Mouse (Mus musculus): ENCODE measurements around the gene Gm20379.

The Gm20379 gene

DNA sequence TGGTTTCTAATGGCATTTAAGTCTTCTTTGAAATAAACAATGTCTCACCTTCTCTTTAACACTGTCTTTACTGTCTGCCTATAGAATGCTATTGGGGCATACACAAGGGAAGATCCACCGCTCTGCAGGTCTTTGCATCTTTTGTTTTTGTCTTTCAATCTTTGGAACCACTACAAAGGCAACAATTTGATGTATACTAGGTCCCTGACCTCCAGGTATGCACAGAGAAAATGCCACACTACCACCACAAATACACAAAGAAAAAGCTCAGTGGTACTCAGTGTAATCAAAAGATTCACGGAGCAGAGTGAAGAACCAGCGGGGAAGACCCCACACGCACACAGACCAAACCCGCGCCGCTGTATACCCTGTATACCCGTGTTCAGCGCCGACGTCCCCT, at the start of gene Gm20379:
Gene Gm20379 (plus strand): TSS at position 301 of the 400 bp plus-strand sequence.
- no peak for DNase-seq (ENCODE audit: low read depth, low spot score)

DNA sequence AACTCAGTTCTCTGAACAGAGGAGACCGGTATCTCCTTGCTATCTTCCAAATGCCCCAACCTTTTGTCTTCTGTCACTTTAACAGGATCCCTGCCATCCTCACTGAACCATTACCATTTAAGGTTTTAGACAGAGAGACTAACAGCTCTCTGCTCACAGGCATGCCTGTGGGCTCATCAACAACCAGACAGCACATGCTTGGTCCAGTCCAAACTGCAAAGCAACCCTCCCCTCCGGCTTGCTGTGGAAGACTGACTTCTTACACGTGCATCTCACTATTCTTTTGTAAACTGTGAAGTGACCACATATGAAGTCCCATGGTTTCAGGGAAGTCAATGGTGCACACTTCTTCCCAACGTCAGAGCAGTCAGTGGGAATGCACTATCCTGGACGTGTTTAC, 44.5 kb upstream of the Gm20379 start:
- DNase-seq (ENCODE audit: low read depth, low spot score): no peak

DNA sequence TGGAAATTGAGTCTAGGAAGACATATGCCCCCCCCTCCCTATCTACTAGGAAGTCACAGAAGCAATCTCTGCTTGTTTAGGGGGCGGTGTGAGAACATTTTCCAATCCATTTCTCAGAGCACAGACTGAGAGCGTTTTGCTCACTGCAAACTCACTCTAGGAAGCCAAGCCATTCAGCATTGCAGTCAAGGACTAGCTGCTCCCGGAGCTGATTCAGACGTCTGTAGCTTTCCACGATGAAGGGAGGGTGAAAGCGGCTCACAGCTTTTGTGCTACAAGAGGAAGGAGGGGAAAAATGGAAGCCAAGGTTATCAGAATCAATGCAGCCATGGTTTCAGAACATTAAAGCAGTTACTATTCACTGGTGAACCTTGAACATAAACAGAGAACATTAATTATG, 42.2 kb upstream of the Gm20379 start:
- DNase-seq (ENCODE audit: low read depth, low spot score): no peak

DNA sequence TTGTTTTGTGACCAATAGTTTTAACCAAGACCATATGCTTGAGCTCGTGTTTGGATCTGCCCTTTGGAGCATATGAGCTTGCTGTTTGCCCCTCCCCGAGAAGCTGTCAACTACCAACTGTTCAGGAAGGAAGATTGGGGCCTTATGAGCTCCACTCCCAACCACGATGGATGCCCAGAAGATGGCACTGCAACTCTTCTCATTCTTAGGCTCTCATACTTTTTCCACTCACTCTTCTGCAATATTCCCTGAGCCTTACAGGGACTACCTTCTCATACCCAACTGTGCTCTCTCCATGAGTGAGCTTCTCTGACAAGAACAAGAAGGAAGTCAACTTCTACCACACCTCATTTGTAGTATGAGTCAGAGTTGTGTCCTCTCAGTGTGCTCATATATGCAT, 38.7 kb upstream of the Gm20379 start:
- no peak for DNase-seq (ENCODE audit: low read depth, low spot score)

DNA sequence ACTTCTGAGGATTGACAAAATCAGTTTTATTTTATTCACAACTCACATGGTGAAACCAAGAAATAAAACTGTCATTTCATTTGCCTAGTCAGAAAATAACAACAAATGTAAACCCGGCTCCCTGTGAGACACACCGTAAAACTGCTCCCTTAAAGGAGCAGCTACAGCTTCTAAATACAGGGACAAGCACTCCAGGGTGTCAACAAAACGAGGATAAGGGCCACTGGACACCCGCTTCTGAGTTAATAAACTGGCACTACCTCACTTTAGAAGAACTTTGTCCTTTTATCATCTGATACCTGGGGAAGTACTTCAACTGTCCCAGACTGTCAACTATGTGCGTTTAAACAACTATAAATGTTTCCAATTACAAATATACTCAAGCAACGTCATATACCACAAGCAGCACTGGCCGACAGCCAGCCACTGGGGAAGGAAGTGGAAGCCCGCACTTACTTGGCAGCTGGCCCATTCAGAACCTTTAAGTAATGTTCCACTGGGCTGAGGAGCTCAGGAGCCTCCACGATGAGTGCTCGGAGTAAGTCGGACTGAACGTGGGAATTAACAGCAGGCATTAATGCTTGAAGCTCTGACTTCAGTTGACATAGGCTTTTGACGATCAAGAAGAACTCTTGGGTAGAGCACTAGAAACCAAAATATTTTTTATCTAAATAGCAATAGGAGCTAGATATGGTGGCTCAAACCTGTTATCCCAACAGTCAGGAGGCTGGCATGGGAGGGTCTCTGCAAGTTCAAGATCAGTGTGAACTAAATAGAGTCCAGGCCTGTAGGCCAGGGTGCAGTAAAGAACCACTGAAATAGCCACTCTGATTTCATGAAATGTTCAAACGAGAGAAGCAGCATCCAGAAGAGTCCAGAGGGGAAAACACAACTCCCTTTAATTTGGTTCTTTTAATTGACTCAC, 31.2 kb upstream of the Gm20379 start:
- DNase-seq (ENCODE audit: low read depth, low spot score): no peak

DNA sequence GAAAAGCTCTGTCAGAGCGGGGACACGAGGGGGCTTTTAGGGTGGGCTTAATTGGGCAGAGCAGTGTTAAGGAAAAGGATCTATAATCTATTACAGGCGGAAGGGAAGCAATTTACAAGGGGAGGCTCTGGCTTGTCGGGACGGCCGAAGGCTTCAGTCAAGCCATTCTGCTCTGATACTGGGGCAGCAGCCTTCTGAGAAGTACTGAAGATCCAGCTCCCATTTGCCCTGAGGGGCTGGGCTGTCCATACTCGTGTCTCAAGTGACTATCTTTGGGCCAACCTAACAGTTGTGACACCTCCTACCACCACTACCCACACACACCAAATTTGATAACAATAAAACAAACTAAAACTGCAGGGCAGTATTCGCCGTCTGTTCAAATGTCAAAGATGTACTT, 30.5 kb upstream of the Gm20379 start:
- DNase-seq (ENCODE audit: low read depth, low spot score): no peak

DNA sequence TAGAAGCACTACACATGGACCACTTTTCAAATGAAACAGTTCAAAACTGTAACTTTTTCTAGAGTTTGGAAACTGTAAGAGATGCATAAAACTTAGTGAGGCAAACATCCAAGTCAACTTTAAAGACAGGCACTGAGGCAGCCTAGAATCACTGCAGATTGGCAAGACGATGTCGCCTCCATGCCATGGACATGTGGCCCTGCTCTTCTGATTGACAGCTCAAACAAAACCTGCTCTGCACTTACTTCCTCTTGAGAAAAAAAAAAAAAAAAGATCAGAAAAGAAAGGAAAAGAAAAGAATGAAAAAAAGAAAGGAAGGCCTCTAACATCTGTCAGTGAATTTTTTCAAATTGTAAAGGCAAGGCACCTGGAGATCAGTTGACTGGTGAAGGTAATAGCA, 28.8 kb upstream of the Gm20379 start:
- DNase-seq (ENCODE audit: low read depth, low spot score): no peak

DNA sequence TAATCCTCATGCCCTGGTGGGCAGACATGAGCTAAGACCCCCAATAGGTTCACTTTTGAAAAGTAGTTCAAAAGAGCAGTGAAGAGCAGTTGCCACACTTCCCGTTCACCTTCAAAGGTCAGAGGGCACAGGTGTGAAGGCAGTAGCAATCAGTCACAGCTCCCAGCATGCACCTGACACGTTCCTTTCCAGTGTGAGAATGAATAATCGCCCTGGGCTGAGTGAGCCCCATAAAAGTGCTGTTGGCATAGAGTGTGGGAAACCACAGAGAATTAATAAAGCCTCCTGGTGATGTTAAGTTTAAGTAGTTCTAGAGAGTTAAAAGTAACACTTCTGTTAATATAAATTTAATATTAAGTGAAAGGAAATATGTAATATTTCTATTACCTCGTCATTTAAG, 14.2 kb upstream of the Gm20379 start:
- no peak for DNase-seq (ENCODE audit: low read depth, low spot score)

DNA sequence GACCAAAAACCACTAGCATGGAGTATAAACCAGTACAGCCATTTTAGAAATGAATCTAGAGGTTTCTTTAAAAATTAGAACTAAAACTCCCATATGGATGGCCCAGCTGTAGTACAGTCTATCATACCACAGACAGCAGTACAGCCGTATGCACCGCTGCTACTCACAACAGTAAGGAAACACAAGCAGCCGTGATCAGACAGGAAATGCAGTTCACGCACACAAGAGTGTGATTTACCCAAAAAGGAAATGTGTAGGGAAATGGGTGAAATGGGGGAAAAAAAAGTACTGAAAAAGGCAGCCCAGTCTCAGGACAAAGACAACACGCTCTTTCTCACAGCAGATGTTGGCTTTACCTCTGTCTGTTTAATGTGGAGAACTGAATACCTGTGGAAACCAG, 11.9 kb upstream of the Gm20379 start:
- DNase-seq (ENCODE audit: low read depth, low spot score): no peak

DNA sequence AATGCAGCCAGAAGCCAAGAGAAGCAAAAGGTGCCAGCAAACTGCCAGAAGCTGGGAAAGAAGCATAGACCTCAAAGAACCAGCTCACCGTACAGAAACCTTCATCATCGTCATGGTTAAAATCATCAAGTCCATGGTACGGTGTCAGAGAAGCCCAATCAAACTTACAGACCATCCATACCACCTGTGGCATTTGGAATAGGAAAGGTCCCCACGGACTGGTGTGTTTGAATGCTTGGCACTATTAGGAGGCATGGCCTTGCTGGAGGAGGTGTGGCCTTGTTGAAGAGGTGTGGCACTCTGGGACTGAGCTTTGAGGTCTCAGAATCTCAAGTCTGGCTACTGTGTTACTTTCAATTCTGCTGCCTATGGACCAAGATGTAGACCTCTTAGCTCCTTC, 9.3 kb upstream of the Gm20379 start:
- no peak for DNase-seq (ENCODE audit: low read depth, low spot score)

DNA sequence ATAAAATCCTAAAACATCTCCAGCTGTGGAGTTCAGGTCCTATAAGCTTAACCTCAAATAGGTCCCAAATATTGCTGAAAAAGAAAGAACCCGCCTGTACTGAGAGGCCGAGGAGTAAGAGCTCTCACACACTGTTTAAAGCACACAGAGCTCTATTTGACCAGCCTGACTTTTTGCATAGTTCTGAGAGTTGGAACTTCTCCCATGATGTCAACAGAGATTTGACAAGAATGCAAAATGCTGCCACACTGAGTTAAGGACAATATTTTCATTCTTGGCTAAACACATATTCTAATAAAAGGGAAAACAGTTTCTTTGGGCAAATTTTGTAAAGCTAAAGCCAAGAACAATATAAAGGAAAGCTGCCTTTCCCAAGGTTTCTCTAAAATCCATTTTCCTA, 8.8 kb upstream of the Gm20379 start:
- DNase-seq (ENCODE audit: low read depth, low spot score): no peak

DNA sequence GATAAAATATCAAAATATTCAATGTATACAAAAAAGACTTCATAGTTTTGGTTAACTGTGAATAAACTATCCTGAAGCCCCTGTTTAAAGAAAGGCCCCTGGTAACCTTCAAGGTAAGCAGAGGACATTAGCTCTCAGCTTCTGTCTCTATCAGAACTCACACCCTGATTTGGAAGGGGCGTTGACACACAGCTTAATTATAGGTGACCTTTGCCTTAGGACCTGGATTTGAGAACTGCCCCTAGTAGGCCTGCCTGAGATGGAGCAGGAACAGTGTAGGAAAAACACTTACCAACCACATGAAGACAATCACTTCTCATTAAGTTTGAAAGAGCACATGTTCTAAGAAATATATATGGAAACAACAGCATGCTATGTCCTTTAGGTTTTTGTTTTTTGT, 6.3 kb upstream of the Gm20379 start:
- no peak for DNase-seq (ENCODE audit: low read depth, low spot score)

DNA sequence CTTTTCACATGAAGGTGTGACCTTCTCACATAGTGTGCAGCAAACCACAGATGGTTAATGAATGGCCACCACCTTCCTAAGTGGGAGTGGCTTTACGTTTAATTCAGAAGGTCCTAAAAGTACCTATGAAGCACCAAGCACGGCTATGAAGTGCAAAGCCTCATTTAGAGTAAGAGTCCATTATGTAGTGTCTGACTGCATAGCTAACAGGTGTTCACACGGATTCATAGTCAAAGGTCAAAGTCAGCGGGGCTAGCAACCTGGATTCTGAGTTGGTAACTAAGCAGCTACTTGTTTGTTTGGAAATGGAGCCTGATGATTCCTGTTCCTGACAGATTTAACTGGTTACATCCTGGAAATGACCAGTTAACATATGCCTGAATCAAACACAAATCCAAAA, 4.0 kb upstream of the Gm20379 start:
- DNase-seq (ENCODE audit: low read depth, low spot score): no peak

DNA sequence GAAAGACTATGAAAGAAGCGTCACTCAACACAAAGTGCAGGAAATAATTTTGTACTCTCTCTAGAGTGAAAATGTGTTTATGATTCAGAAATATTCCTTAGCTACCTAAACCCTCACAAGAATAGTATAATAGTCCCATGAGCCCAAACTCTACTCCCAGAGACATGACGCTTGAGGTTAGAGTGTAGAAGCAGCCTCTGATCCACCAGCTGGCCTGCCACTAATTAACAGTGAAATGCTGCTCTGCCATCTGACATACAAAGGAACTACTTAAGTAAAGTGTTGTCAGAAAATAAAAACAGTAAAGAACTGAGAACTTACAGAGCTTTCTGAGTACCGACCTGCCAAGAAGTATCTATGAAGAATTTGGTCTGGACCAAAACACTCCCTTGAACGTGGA, 3.3 kb upstream of the Gm20379 start:
- no peak for DNase-seq (ENCODE audit: low read depth, low spot score)

DNA sequence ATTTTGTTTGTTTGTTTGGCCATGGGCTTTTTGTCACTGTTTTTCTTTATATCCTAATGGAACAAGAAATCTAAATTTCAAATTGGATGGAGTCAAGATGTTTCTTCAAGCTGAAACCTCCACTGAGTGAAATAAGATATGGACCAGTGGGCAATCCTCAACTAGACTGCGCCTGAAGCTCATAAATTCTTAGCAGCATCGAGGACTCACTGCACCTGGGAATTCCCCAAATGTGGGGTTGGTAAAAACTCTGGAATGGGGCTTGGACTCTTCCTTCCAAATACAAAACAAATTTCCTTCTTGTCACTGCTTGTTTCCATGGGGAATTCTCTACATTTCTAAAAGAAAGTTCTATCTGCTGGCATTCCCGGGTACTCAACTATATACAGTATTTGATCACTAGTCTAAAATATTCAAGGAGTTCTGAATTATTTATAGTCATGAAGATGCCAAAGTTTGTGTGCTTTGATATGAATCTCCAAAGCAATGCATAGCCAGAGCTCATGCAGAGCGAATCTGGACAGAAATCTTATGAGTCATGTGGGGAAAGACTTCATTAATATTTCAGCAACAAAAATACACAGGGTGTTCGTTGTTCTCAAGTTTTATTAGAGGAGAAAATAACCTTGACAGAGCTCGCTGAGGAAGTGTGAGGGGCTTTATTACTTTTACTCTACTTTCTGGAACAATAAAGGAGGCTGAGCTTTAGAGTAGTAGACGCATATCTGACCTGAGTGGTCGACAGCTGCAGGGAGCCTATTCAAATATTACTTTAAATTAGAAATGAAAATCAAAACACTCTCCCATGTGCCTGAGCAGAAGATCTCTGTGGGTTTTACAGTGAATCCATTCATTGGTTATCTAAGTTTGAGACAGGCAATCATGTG, 2.5 kb upstream of the Gm20379 start:
- no peak for DNase-seq (ENCODE audit: low read depth, low spot score)

DNA sequence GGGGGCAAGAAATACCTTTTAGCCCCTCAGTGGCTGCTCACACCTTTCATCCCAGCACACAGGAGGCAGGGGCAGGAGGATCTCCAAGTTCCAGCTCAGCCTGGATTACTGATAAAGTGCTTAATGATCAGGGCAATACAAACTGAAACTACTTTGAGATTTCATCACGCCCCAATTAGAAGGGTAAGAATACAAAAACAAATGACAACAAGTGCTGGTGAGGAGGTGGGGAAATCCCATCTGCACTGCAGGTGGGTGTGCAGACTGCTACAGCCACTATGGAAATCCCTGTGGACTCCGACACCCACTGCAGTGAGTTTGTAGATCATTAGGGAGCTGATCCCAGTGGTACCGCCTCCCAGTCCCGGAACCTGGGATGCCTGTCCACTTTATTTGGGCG, 1.5 kb upstream of the Gm20379 start:
- DNase-seq (ENCODE audit: low read depth, low spot score): no peak

DNA sequence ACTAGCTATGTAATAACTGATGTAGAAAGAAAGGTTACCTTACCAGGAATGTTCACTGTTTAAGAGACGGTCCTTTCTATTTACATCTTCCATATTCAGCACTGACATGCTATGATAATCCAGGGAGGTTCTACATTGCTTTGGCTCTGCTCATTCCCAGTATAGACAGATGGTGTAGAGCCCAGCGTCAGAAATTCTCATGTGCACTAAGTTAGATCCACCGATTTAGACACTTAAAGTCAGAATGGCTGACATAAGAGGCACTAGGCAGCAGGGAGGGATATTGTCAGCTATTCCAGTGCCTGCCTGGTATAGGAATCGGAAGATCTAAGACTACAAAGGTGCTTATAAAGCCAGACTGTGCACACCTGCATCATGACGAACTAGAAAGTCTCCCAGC, 8.8 kb downstream of the Gm20379 start:
- no peak for DNase-seq (ENCODE audit: low read depth, low spot score)

DNA sequence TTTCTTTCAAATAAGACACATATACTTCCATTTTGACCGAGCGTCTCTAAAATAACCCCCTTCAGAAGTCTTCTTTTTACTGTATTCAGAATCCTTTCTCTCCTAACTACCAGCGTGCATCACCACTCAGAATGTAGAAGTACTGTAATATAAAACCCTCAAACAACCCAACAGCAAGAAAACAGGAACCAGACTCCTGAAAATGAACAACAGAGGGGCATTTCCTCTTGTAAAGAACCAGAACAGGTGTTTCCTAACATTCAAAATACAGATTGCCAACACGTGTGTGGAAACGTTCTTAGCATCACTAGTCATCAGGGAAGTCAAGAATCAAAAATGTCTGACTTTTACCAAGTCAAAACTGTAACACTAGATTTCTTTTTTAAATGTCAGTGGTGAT, 15.0 kb downstream of the Gm20379 start:
- DNase-seq (ENCODE audit: low read depth, low spot score): no peak

DNA sequence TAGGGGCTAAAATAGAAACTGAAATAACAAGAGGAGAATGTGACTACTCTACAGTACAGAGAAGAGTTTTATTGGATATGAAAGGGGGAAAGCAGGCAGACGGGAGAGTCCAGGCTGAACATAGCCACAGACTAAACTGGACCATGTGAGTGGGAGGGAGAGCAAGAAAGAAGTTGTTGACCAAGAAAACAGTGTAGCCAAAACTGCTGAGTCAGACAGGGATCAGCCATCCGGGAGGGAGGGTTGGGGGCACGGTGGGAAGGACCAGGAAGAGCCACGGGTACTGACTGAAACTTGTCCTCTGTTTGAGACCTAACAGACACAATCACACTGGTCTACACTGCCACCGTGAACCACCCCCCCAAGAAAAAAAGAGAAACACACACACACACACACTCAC, 20.2 kb downstream of the Gm20379 start:
- DNase-seq (ENCODE audit: low read depth, low spot score): no peak

DNA sequence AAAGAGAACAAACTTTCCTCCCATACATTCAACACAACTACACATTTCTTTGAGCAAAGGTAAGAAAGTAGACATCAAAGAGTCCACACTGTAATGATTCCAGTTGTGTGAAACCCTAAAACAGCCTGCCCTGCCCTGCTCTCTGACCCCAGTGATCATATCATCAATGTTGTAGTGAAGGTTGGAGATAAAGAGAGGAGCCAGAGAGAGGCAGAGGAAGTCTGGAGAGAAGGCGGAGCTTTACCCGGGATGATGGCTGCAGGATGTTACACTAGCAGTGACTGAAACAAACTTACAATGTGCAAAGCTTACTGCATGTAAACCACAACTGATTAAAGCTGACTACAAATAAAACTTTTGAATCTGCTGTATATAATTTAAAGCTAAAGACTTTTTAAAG, 22.2 kb downstream of the Gm20379 start:
- no peak for DNase-seq (ENCODE audit: low read depth, low spot score)

DNA sequence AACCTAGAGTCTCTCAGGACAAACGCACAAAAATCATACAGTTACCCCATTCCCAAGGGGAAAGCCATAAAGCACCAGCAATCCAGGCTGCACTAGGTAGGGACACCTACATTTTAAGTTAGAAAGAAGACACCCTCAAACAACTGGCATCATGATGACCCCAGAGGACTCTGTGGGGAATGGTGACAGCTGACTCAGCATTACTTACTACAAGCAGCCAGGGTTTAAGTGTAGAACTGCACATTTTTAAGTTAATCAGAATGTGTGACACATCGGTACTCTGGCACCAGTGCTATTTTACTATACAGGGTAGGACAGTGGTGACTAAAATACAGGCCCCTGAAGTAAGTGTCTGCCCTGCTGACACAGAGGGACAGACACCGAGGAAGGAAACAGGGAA, 24.8 kb downstream of the Gm20379 start:
- DNase-seq (ENCODE audit: low read depth, low spot score): no peak

DNA sequence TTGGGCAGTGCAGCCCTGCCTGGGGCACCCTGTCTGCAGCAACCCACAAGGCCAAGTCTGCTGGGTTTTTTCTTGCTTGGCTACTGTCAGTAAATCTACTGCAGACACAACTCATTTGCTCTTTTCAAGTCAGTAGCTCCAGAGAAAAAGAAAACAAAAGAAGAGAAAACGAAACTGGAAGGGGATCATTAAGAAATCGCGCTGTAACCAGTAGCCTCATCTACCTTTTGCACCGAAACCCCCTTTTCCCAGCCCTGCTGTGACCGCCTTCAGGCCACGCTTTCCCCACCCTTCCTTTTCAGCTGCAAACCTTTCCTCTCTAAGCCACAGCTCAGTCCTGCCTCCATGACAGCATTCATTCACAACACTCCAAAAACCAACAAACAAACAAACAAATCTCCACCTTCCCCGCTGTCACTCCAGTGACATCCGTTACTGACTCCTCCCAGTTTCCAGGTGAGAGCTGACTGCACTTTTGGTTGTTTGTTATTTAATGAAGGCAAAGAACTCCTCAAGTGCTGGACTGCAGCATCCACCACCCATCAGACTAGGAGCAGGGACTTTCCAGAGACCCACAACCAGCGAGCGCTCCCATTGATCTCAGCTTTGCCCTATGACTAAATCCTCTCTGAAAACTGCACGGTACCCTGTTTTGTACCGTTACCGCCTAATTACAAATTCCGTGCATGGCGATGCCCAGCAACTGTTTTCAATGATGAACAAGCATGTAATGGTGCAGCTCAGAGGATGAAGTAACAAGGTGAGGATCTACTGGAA, 26.5 kb downstream of the Gm20379 start:
- DNase-seq (ENCODE audit: low read depth, low spot score): no peak
